Mouse (Mus musculus): ENCODE measurements around the gene Csmd2. TPM values are rescaled to one million over a fixed set of nuclear protein-coding genes. Genes with fewer than 3 reads are reported as not detected.

The Csmd2 gene
- polyA plus RNA-seq, 1 experiment from 2014 or later, result 0.45 TPM

DNA sequence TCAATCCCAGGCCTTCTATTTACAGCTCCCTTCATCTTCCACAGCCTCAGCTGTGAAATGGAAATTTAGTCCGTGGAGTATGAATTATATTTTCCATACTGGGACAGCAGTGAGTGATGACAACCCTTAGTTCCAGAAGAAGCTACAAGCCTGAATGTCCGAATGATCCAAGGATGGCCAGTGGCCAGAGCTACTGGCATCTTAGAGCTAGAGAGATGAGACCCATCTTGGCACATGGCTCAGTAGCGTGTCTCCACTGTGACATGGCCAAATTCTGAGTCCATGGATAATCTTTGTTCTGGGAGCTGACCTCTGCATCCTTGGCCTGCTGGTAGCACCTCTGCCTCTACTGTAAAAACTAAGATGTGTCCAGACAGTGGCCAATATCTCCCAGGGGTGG, 96.8 kb downstream of the Csmd2 start:
- no peaks in the 10 kb centered on the region for H3K36me3 ChIP-seq (ENCODE audit: control insufficient read depth, insufficient read depth, low read length)
- no peak overlapping the region for H3K4me3 ChIP-seq (ENCODE audit: low read depth, low read length)
- H3K27me3 ChIP-seq (replicated peaks; ENCODE audit: control insufficient read depth, insufficient read depth, low read length), result no peaks in the 10 kb centered on the region
- H3K9me3 ChIP-seq (ENCODE audit: control insufficient read depth, low read length), result no peaks in the 10 kb centered on the region
- WGBS, result 94% methylated on average over 3 of the region's 3 CpGs
- DNase-seq (ENCODE audit: low spot score), result no peak
- H3K9ac ChIP-seq (ENCODE audit: low read depth, low read length), result no peak overlapping the region
- no peak for ATAC-seq (ENCODE audit: low read depth)
- no peaks in the 10 kb centered on the region for H3K4me1 ChIP-seq (ENCODE audit: control insufficient read depth, insufficient read depth, low read length)
- no peak overlapping the region for H3K4me2 ChIP-seq (ENCODE audit: low read depth, low read length)
- H3K27ac ChIP-seq (replicated peaks; ENCODE audit: low read depth, low read length), result no peak overlapping the region

DNA sequence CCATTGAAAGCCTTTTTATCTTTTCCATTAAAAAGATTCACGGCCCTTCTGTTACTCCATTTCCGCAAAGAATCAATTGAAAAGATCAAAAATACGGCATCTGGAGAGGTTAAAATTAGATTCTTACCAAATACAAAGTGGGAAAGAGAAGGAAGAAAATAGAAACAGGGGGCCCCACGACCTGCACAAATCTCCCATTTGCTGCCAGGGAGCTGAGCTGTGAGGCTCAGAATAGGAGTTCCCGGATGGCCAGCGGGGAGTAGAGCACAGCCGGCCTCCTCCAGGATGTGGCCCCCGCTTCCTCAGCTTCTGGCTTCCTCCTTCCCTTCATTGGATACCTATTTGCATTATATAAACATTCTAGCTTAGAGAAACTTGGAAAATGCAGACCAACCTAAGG, 97.4 kb downstream of the Csmd2 start:
- Histone ChIP-seq H3K36me3 (ENCODE audit: control insufficient read depth, insufficient read depth, low read length) (no peaks in the 10 kb centered on the region), H3K4me2 (ENCODE audit: low read depth, low read length) (no peak overlapping the region), H3K27ac (replicated peaks; ENCODE audit: low read depth, low read length) (no peak overlapping the region), H3K4me3 (ENCODE audit: low read depth, low read length) (no peak overlapping the region), H3K9me3 (ENCODE audit: control insufficient read depth, low read length) (no peaks in the 10 kb centered on the region), H3K4me1 (ENCODE audit: control insufficient read depth, insufficient read depth, low read length) (no peaks in the 10 kb centered on the region), H3K9ac (ENCODE audit: low read depth, low read length) (no peak overlapping the region), H3K27me3 (replicated peaks; ENCODE audit: control insufficient read depth, insufficient read depth, low read length) (no peaks in the 10 kb centered on the region)
- ATAC-seq (ENCODE audit: low read depth) (no peak), DNase-seq (ENCODE audit: low spot score) (no peak)
- WGBS, result 72% methylated on average over 8 of the region's 8 CpGs

DNA sequence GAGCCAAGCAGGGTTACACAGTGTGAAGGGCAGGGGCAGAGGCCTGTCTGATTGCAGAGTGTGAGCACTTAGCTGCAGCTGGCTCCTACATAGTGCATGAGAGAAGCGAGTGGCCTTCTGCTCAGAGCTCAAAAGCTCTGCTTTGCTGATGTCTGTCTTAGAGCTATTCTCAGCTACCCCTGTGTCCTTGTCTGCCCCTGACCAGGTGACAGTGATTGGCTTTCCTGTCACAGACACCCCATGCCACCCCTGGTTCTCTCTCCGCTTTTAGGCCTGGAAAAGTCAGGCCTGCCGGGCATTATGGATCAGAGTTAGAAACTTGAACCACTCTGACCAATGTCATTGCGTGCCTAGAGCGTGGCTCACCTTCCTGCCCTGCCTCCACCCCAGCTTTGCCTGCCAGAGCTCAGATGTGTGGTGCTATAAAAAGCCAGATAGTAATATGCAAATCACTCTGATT, 99.5 kb downstream of the Csmd2 start:
- Histone ChIP-seq H3K36me3 (ENCODE audit: control insufficient read depth, insufficient read depth, low read length) (no peaks in the 10 kb centered on the region), H3K4me2 (ENCODE audit: low read depth, low read length) (no peak overlapping the region), H3K27me3 (replicated peaks; ENCODE audit: control insufficient read depth, insufficient read depth, low read length) (no peaks in the 10 kb centered on the region), H3K4me3 (ENCODE audit: low read depth, low read length) (no peak overlapping the region), H3K27ac (replicated peaks; ENCODE audit: low read depth, low read length) (no peak overlapping the region), H3K9me3 (ENCODE audit: control insufficient read depth, low read length) (no peaks in the 10 kb centered on the region), H3K9ac (ENCODE audit: low read depth, low read length) (no peak overlapping the region), H3K4me1 (ENCODE audit: control insufficient read depth, insufficient read depth, low read length) (no peaks in the 10 kb centered on the region)
- DNase-seq (ENCODE audit: low spot score), result no peak
- ATAC-seq (ENCODE audit: low read depth), result no peak
- 87% methylated on average over 5 of the region's 5 CpGs for WGBS

- H3K4me3 ChIP-seq (ENCODE audit: low read depth, low read length), result no peak overlapping the region
- H3K9ac ChIP-seq (ENCODE audit: low read depth, low read length), result no peak overlapping the region
- no peaks in the 10 kb centered on the region for H3K27me3 ChIP-seq (replicated peaks; ENCODE audit: control insufficient read depth, insufficient read depth, low read length)
- no peaks in the 10 kb centered on the region for H3K36me3 ChIP-seq (ENCODE audit: control insufficient read depth, insufficient read depth, low read length)
- 56% methylated on average over 3 of the region's 3 CpGs for WGBS
- no peak overlapping the region for H3K4me2 ChIP-seq (ENCODE audit: low read depth, low read length)
- ATAC-seq (ENCODE audit: low read depth) (no peak), DNase-seq (ENCODE audit: low spot score) (no peak)
- H3K9me3 ChIP-seq (ENCODE audit: control insufficient read depth, low read length), result no peaks in the 10 kb centered on the region
- no peak overlapping the region for H3K27ac ChIP-seq (replicated peaks; ENCODE audit: low read depth, low read length)
- H3K4me1 ChIP-seq (ENCODE audit: control insufficient read depth, insufficient read depth, low read length), result no peaks in the 10 kb centered on the region
Measured at GRCm38 (mm10) chr4:128087704-128088103, 100.0 kb downstream of the Csmd2 start.

DNA sequence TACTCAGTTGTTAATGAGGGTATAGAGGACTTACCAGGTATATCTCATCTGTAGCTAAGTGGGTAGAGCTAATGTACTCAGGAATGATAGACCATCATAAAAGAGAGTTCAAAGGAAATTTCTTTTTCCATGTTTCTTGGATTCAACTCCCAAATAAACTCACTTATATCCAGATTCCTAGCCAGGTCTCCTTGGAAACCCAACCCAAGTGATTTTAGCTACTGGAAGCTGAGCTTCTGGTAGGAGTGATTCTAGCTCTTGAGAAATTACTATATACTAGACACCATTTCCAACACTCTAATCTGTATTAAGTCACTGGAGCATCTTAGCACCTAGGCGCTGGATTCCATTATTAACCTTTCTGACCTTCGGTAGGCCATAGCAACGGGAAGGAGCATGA, 100.6 kb downstream of the Csmd2 start:
- Histone ChIP-seq H3K36me3 (ENCODE audit: control insufficient read depth, insufficient read depth, low read length) (no peaks in the 10 kb centered on the region), H3K9ac (ENCODE audit: low read depth, low read length) (no peak overlapping the region), H3K27me3 (replicated peaks; ENCODE audit: control insufficient read depth, insufficient read depth, low read length) (no peaks in the 10 kb centered on the region), H3K9me3 (ENCODE audit: control insufficient read depth, low read length) (no peaks in the 10 kb centered on the region), H3K4me1 (ENCODE audit: control insufficient read depth, insufficient read depth, low read length) (no peaks in the 10 kb centered on the region), H3K4me2 (ENCODE audit: low read depth, low read length) (no peak overlapping the region), H3K4me3 (ENCODE audit: low read depth, low read length) (no peak overlapping the region), H3K27ac (replicated peaks; ENCODE audit: low read depth, low read length) (no peak overlapping the region)
- DNase-seq (ENCODE audit: low spot score) (no peak), ATAC-seq (ENCODE audit: low read depth) (no peak)
- WGBS, result 64% methylated on average over 3 of the region's 3 CpGs

DNA sequence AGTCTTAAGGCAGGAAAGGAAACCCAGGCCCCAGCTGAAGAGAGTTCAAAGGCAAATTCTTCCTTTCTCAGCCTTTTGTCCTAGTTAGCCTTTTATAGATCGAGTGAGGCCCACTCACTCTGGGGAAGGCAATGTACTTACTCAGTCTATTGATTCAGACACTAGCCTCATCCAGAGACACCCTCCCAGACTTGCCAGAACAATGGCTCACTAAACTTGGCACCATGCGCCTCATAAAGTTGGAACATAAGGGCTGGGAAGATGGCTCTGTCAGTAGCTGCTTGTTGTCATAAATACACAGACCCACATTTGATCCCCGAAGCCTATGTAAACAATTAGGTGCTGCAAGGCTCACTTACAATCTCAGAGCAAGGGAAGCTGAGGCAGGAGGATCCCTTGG, 104.3 kb downstream of the Csmd2 start:
- Histone ChIP-seq H3K4me2 (ENCODE audit: low read depth, low read length) (no peak overlapping the region), H3K9ac (ENCODE audit: low read depth, low read length) (no peak overlapping the region), H3K36me3 (ENCODE audit: control insufficient read depth, insufficient read depth, low read length) (no peaks in the 10 kb centered on the region), H3K27ac (replicated peaks; ENCODE audit: low read depth, low read length) (no peak overlapping the region), H3K4me3 (ENCODE audit: low read depth, low read length) (no peak overlapping the region), H3K9me3 (ENCODE audit: control insufficient read depth, low read length) (no peaks in the 10 kb centered on the region), H3K4me1 (ENCODE audit: control insufficient read depth, insufficient read depth, low read length) (no peaks in the 10 kb centered on the region), H3K27me3 (replicated peaks; ENCODE audit: control insufficient read depth, insufficient read depth, low read length) (no peaks in the 10 kb centered on the region)
- ATAC-seq (ENCODE audit: low read depth) (no peak), DNase-seq (ENCODE audit: low spot score) (no peak)
- WGBS, result 85% methylated on average over 3 of the region's 3 CpGs

GRCm38 (mm10) chr4:128099515-128099914, 111.9 kb downstream of the Csmd2 start:
- DNase-seq (ENCODE audit: low spot score), result no peak
- H3K9ac ChIP-seq (ENCODE audit: low read depth, low read length), result no peak overlapping the region
- no peak overlapping the region for H3K4me2 ChIP-seq (ENCODE audit: low read depth, low read length)
- H3K27ac ChIP-seq (replicated peaks; ENCODE audit: low read depth, low read length), result no peak overlapping the region
- H3K4me1 ChIP-seq (ENCODE audit: control insufficient read depth, insufficient read depth, low read length), result no peaks in the 10 kb centered on the region
- WGBS, result 85% methylated on average over 5 of the region's 5 CpGs
- no peaks in the 10 kb centered on the region for H3K9me3 ChIP-seq (ENCODE audit: control insufficient read depth, low read length)
- H3K36me3 ChIP-seq (ENCODE audit: control insufficient read depth, insufficient read depth, low read length), result no peaks in the 10 kb centered on the region
- no peaks in the 10 kb centered on the region for H3K27me3 ChIP-seq (replicated peaks; ENCODE audit: control insufficient read depth, insufficient read depth, low read length)
- ATAC-seq (ENCODE audit: low read depth), result no peak
- no peak overlapping the region for H3K4me3 ChIP-seq (ENCODE audit: low read depth, low read length)

DNA sequence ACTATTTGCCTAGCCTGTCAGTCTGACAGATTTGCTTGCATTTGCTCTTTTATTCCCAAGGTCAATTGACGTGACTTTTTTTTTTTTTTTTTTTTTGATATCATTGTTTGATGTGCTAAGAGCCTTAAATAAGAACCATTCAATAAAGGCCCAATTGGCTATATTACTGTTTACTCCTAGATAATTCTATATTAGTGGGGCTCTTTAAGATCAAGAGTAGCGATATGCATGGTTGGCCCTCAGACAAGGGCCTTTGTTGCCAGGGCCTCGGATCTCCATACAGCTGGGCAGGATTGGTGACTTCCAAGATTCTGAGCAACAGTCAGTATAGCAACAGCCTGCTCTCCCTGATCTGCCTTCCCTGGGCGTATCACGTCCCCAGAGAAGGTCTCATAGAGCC, 112.9 kb downstream of the Csmd2 start:
- no peak for DNase-seq (ENCODE audit: low spot score)
- H3K9ac ChIP-seq (ENCODE audit: low read depth, low read length), result no peak overlapping the region

DNA sequence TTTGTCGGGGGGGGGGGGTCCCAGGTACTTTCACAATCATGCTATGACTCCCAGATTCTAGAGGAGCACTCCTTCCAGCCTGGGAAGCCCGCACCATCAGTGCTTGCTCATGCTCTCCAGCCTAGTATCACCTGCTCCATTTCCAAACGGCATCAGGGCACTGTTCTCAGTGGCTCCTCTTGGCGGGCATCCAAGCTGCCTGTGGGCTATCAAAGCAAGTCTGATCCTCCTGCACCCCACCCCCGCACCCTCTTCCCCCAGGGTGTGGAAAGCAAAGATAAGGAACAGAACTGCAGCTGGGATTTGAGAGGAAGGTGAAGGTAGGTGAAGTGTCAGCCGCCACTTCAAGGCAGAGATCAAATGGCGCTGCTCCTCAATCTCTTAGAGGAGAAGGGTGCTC, 128.7 kb downstream of the Csmd2 start:
- Histone ChIP-seq H3K4me2 (ENCODE audit: low read depth, low read length) (no peak overlapping the region), H3K36me3 (ENCODE audit: control insufficient read depth, insufficient read depth, low read length) (no peaks in the 10 kb centered on the region), H3K27me3 (replicated peaks; ENCODE audit: control insufficient read depth, insufficient read depth, low read length) (no peaks in the 10 kb centered on the region), H3K27ac (replicated peaks; ENCODE audit: low read depth, low read length) (no peak overlapping the region), H3K4me1 (ENCODE audit: control insufficient read depth, insufficient read depth, low read length) (no peaks in the 10 kb centered on the region), H3K9ac (ENCODE audit: low read depth, low read length) (no peak overlapping the region), H3K9me3 (ENCODE audit: control insufficient read depth, low read length) (no peaks in the 10 kb centered on the region), H3K4me3 (ENCODE audit: low read depth, low read length) (no peak overlapping the region)
- DNase-seq (ENCODE audit: low spot score), result no peak
- no peak for ATAC-seq (ENCODE audit: low read depth)
- WGBS, result 62% methylated on average over 7 of the region's 7 CpGs

More for the DNA sequence above, 112.9 kb downstream of the Csmd2 start:
- H3K36me3 ChIP-seq (ENCODE audit: control insufficient read depth, insufficient read depth, low read length), result no peaks in the 10 kb centered on the region
- H3K9me3 ChIP-seq (ENCODE audit: control insufficient read depth, low read length), result no peaks in the 10 kb centered on the region
- no peaks in the 10 kb centered on the region for H3K27me3 ChIP-seq (replicated peaks; ENCODE audit: control insufficient read depth, insufficient read depth, low read length)
- H3K4me2 ChIP-seq (ENCODE audit: low read depth, low read length), result no peak overlapping the region
- no peaks in the 10 kb centered on the region for H3K4me1 ChIP-seq (ENCODE audit: control insufficient read depth, insufficient read depth, low read length)
- H3K4me3 ChIP-seq (ENCODE audit: low read depth, low read length), result no peak overlapping the region
- 70% methylated on average over 5 of the region's 5 CpGs for WGBS
- no peak overlapping the region for H3K27ac ChIP-seq (replicated peaks; ENCODE audit: low read depth, low read length)
- ATAC-seq (ENCODE audit: low read depth), result no peak

All from embryonic facial prominence, embryonic 14.5 days (tissue).